Mouse (Mus musculus) adrenal gland, postnatal 4 days (tissue): ENCODE results near the gene Fbxw21. TPM values are rescaled to one million over a fixed set of nuclear protein-coding genes. Genes with fewer than 3 reads are reported as not detected.

ENCODE experiments used
- DNase-seq, 2 experiments: peaks; one replicate each; pipeline ENCODE4 v3.0.0; 2021 to 2022; ENCODE audit warnings: low spot score in 2 of 2, mixed read lengths in 2 of 2
- total RNA-seq, 2 experiments: library from RNA; stranded (reverse); gene quantifications; 2 replicates each; pipeline ENCODE4 v1.2.3; 2021

Gene Fbxw21
- total RNA-seq, 2 experiments from 2014 or later = not detected

- DNase-seq = no peak
Observed at GRCm38 (mm10) chr9:109091802-109092201, 70.0 kb downstream of the Fbxw21 start.

GRCm38 (mm10) chr9:109090446-109090845, 71.4 kb downstream of the Fbxw21 start:
- no peak for DNase-seq

Other genes with a start within 250 kb of the Fbxw21 start
- under 1 TPM in 1 of 2 experiments, not detected in 1; 0.34 TPM for gene Tmem89, start 247.4 kb downstream of the Fbxw21 start, total RNA-seq
- 100 to 1,000 TPM; 475 to 524 TPM for gene Uqcrc1, start 225.4 kb downstream of the Fbxw21 start, total RNA-seq
- gene Col7a1, start 208.5 kb downstream of the Fbxw21 start, total RNA-seq = 1 to 10 TPM; 9.0 to 9.5 TPM
- 1 to 10 TPM in 1 of 2 experiments, under 1 TPM in 1; 0.78 to 1.6 TPM for gene Ucn2, start 176.0 kb downstream of the Fbxw21 start, total RNA-seq
- gene Pfkfb4, start 170.3 kb downstream of the Fbxw21 start, total RNA-seq = 1 to 10 TPM; 5.3 to 9.1 TPM
- 100 to 1,000 TPM; 113 to 115 TPM for gene Shisa5, start 123.5 kb downstream of the Fbxw21 start, total RNA-seq
- gene Trex1, start 102.3 kb downstream of the Fbxw21 start, total RNA-seq = 10 to 100 TPM; 21.6 to 23.6 TPM
- 10 to 100 TPM; 20.7 to 21.3 TPM for gene Atrip, start 87.9 kb downstream of the Fbxw21 start, total RNA-seq
- gene Ccdc51, start 79.5 kb downstream of the Fbxw21 start, total RNA-seq = 10 to 100 TPM; 17.3 to 18.5 TPM
- 100 to 1,000 TPM; 375 to 399 TPM for gene Tma7, start 79.5 kb downstream of the Fbxw21 start, total RNA-seq
- 100 to 1,000 TPM; 152 to 161 TPM for gene Plxnb1, start 66.7 kb downstream of the Fbxw21 start, total RNA-seq
- gene Fbxw13, start 33.9 kb upstream of the Fbxw21 start, total RNA-seq = not detected
- not detected for gene Fbxw20, start 72.7 kb upstream of the Fbxw21 start, total RNA-seq
- not detected for gene Fbxw14, start 125.6 kb upstream of the Fbxw21 start, total RNA-seq
- gene Fbxw28, start 177.6 kb upstream of the Fbxw21 start, total RNA-seq = not detected
- not detected for gene Fbxw22, start 242.3 kb upstream of the Fbxw21 start, total RNA-seq